ENCODE assay signal across 8 mouse cellular contexts in genomic region chr13:119283448-119283847, GRCm38 (mm10).
DNase-seq lines count a peak whose midpoint lies in the region; ATAC-seq and TF ChIP-seq lines count a peak whose summit lies in the region.

No protein-coding gene starts in this region.

- H3K9ac ChIP-seq in heart, embryonic 11.5 days (ENCODE audit: low read depth, low read length), result no peak overlapping the region
- no peak overlapping the region for H3K9ac ChIP-seq in forebrain, postnatal 0 days
- H3K9ac ChIP-seq in intestine, embryonic 15.5 days, result no peak overlapping the region

- no peaks in the 10 kb centered on the region for H3K9me3 ChIP-seq in heart, embryonic 10.5 days
- H3K9me3 ChIP-seq in heart, embryonic 11.5 days (replicated peaks; ENCODE audit: control insufficient read depth, low read length), result no peaks in the 10 kb centered on the region
- no peaks in the 10 kb centered on the region for H3K9me3 ChIP-seq in forebrain, postnatal 0 days (ENCODE audit: low read length)
- no peaks in the 10 kb centered on the region for H3K9me3 ChIP-seq in intestine, embryonic 15.5 days

- no peak overlapping the region for H3K4me2 ChIP-seq in heart, embryonic 11.5 days
- H3K4me2 ChIP-seq in forebrain, postnatal 0 days (ENCODE audit: low read depth), result no peak overlapping the region
- H3K4me2 ChIP-seq in intestine, embryonic 15.5 days (replicated peaks), result no peak overlapping the region

- WGBS in heart, embryonic 10.5 days, result 51% methylated on average over 6 of the region's 6 CpGs
- 52% methylated on average over 6 of the region's 6 CpGs for WGBS in heart, embryonic 11.5 days (ENCODE audit: insufficient replicate concordance)
- WGBS in forebrain, postnatal 0 days, result 31% methylated on average over 6 of the region's 6 CpGs
- WGBS in intestine, embryonic 15.5 days, result 54% methylated on average over 6 of the region's 6 CpGs

- peak; percentile 81 for DNase-seq in heart, embryonic 10.5 days (ENCODE audit: low spot score)
- DNase-seq in cerebellum, adult 11 months, result peak; percentile 24
- DNase-seq in forebrain, postnatal 0 days, result peak; percentile 41
- peak; percentile 31 to 63 for DNase-seq in left cerebral cortex, adult 2 months (ENCODE audit: extremely low spot score in 1 of 2, low spot score in 2 of 2)
- peak; percentile 16 for DNase-seq in splenic B cell, adult 2 months (ENCODE audit: low read depth, low spot score)

- no peaks in the 10 kb centered on the region for H3K27me3 ChIP-seq in heart, embryonic 10.5 days (ENCODE audit: insufficient read depth, poor library complexity, severe bottlenecking)
- no peaks in the 10 kb centered on the region; the same call in 1 of the 2 replicates for H3K27me3 ChIP-seq in heart, embryonic 11.5 days (ENCODE audit: control insufficient read depth, insufficient read depth, low read length)
- H3K27me3 ChIP-seq in forebrain, postnatal 0 days (ENCODE audit: insufficient read depth, low read length), result no peaks in the 10 kb centered on the region
- H3K27me3 ChIP-seq in intestine, embryonic 15.5 days (replicated peaks), result no peaks in the 10 kb centered on the region
- no peaks in the 10 kb centered on the region for H3K27me3 ChIP-seq in splenic B cell, adult 2 months (ENCODE audit: control insufficient read depth, insufficient read depth, low read length, poor library complexity, severe bottlenecking)

- no peak for ATAC-seq in heart, embryonic 11.5 days (replicated peaks; ENCODE audit: insufficient number of reproducible peaks, low FRiP score, low TSS enrichment)
- no peak; the same call in 1 of the 2 replicates for ATAC-seq in forebrain, postnatal 0 days
- peak; percentile 47; the same call in 1 of the 2 replicates for ATAC-seq in intestine, embryonic 15.5 days
- ATAC-seq in megakaryocyte-erythroid progenitor cell, adult 5-6 weeks (replicated peaks; ENCODE audit: low FRiP score, low TSS enrichment, poor library complexity, severe bottlenecking), result peak; percentile 97

- H3K4me3 ChIP-seq in heart, embryonic 10.5 days, result no peak overlapping the region
- no peak overlapping the region for H3K4me3 ChIP-seq in heart, embryonic 11.5 days (ENCODE audit: low read depth, low read length)
- no peak overlapping the region for H3K4me3 ChIP-seq in forebrain, postnatal 0 days (ENCODE audit: low read depth, low read length)
- no peak overlapping the region for H3K4me3 ChIP-seq in intestine, embryonic 15.5 days (replicated peaks)
- no peak overlapping the region for H3K4me3 ChIP-seq in left cerebral cortex, adult 2 months

- intact Hi-C loops in left cerebral cortex, adult 2 months (cut with DNase I), result loop anchor here (5.0 kb wide), 1 partner anchor 79 kb away; no protein-coding TSS in a partner anchor

- H3K27ac ChIP-seq in heart, embryonic 10.5 days, result no peak overlapping the region
- H3K27ac ChIP-seq in heart, embryonic 11.5 days (ENCODE audit: low read depth, low read length), result no peak overlapping the region
- no peak overlapping the region for H3K27ac ChIP-seq in forebrain, postnatal 0 days (ENCODE audit: low read depth, low read length)
- H3K27ac ChIP-seq in intestine, embryonic 15.5 days, result no peak overlapping the region
- H3K27ac ChIP-seq in left cerebral cortex, adult 2 months, result no peak overlapping the region

- peak; percentile 66 for TF ChIP-seq CTCF in forebrain, postnatal 0 days (IDR thresholded peaks at IDR 0.05; ENCODE audit: low read depth)
- peak; percentile 78 for TF ChIP-seq CTCF in left cerebral cortex, adult 2 months (IDR thresholded peaks at IDR 0.05)

- no peaks in the 10 kb centered on the region for H3K4me1 ChIP-seq in heart, embryonic 10.5 days
- H3K4me1 ChIP-seq in heart, embryonic 11.5 days (ENCODE audit: control insufficient read depth, insufficient read depth, low read length), result no peaks in the 10 kb centered on the region
- H3K4me1 ChIP-seq in forebrain, postnatal 0 days (ENCODE audit: insufficient read depth), result no peaks in the 10 kb centered on the region
- no peaks in the 10 kb centered on the region for H3K4me1 ChIP-seq in intestine, embryonic 15.5 days (replicated peaks)

- H3K36me3 ChIP-seq in heart, embryonic 10.5 days, result no peaks in the 10 kb centered on the region
- H3K36me3 ChIP-seq in heart, embryonic 11.5 days (ENCODE audit: control insufficient read depth, insufficient read depth, low read length), result no peaks in the 10 kb centered on the region
- H3K36me3 ChIP-seq in forebrain, postnatal 0 days (ENCODE audit: insufficient read depth), result no peaks in the 10 kb centered on the region
- H3K36me3 ChIP-seq in intestine, embryonic 15.5 days, result no peaks in the 10 kb centered on the region
- no peaks in the 10 kb centered on the region for H3K36me3 ChIP-seq in splenic B cell, adult 2 months (ENCODE audit: control insufficient read depth, insufficient read depth, low read length, poor library complexity, severe bottlenecking)

Comparison
In these comparisons a context has a peak if more than half of its experiments do, and no peak if none do; other contexts are left out.
1. DNase-seq: peak in every context shown above with its lines; median percentile 81 in heart, embryonic 10.5 days; 47 in left cerebral cortex, adult 2 months; 41 in forebrain, postnatal 0 days; 24 in cerebellum, adult 11 months; 16 in splenic B cell, adult 2 months.
2. ATAC-seq: peak in intestine, embryonic 15.5 days (single experiment) and megakaryocyte-erythroid progenitor cell, adult 5-6 weeks (single experiment); none in heart, embryonic 11.5 days (single experiment) and forebrain, postnatal 0 days (single experiment).